Mouse (Mus musculus): ENCODE data around the gene Tdrkh. TPM values are rescaled to one million over a fixed set of nuclear protein-coding genes. Genes with fewer than 3 reads are reported as not detected.

Tdrkh gene
- polyA plus RNA-seq, 1 experiment from 2014 or later: 55.5 TPM

- no peak overlapping the region for H3K4me3 ChIP-seq
- no peaks in the 10 kb centered on the region for H3K36me3 ChIP-seq
- WGBS: 87% methylated on average over 2 of the region's 2 CpGs
- H3K27me3 ChIP-seq (replicated peaks): peaks cover 2% of the 10 kb centered on the region; the same call in 1 of the 2 replicates
- H3K27ac ChIP-seq: no peak overlapping the region
- H3K9me3 ChIP-seq: no peaks in the 10 kb centered on the region
- no peak for ATAC-seq (ENCODE audit: low FRiP score, low read depth)
- no peak overlapping the region for H3K9ac ChIP-seq
- H3K4me1 ChIP-seq: no peaks in the 10 kb centered on the region
- H3K4me2 ChIP-seq (replicated peaks): no peak overlapping the region
Measured at GRCm38 (mm10) chr3:94392128-94392527, 20.9 kb upstream of the Tdrkh start.

DNA sequence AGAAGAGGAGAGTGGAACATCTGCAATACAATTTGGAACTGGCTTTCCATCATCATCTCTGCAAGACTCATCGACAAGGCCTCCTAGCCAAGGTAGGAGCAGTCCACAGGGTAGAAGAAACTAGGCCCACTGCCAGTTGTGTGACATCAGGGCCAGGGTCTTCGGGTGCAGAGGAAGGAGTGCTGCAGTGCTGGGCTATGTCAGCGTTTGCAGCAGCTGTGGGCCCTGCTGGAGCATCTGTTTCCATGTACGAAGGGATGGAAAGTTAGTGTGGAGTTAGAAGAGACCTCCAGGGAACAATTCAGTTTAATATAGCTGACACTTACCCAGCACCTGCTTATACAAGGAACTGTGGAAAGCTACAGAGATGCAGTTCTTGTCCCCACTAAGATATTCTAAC, 20.0 kb upstream of the Tdrkh start:
- Histone ChIP-seq H3K27ac (no peak overlapping the region), H3K27me3 (replicated peaks) (peaks cover 5% of the 10 kb centered on the region; the same call in 1 of the 2 replicates), H3K4me2 (replicated peaks) (no peak overlapping the region), H3K9ac (no peak overlapping the region), H3K36me3 (no peaks in the 10 kb centered on the region), H3K4me1 (no peaks in the 10 kb centered on the region), H3K4me3 (no peak overlapping the region), H3K9me3 (no peaks in the 10 kb centered on the region)
- WGBS: 75% methylated on average over 4 of the region's 4 CpGs
- no peak for ATAC-seq (ENCODE audit: low FRiP score, low read depth)

DNA sequence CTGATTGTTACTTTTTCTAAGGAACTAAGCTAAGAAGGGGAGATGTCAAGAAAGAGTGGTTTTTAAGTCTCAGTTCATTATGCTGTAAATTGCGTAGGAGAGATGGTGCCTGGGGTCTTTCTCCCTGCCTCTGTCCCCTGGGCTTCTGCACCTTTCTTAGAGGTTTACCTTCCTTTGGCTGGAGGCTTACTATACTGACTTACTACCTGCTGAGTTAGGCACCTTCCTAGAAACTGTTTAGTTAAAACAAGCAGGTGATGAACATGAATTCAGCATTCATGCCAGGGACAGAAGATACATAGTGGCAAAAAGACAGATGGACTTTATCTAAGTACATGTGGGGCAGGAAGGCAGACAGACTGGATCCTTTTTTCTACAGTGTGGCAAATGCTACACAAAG, 16.7 kb upstream of the Tdrkh start:
- H3K9me3 ChIP-seq: no peaks in the 10 kb centered on the region
- H3K27me3 ChIP-seq (replicated peaks): peaks cover 5% of the 10 kb centered on the region; the same call in 1 of the 2 replicates
- H3K4me3 ChIP-seq: no peak overlapping the region
- H3K36me3 ChIP-seq: no peaks in the 10 kb centered on the region
- 80% methylated on average over 1 of the region's 1 CpGs for WGBS
- ATAC-seq (ENCODE audit: low FRiP score, low read depth): no peak
- H3K4me2 ChIP-seq (replicated peaks): no peak overlapping the region
- H3K4me1 ChIP-seq: peaks cover 17% of the 10 kb centered on the region
- H3K9ac ChIP-seq: no peak overlapping the region
- no peak overlapping the region for H3K27ac ChIP-seq

DNA sequence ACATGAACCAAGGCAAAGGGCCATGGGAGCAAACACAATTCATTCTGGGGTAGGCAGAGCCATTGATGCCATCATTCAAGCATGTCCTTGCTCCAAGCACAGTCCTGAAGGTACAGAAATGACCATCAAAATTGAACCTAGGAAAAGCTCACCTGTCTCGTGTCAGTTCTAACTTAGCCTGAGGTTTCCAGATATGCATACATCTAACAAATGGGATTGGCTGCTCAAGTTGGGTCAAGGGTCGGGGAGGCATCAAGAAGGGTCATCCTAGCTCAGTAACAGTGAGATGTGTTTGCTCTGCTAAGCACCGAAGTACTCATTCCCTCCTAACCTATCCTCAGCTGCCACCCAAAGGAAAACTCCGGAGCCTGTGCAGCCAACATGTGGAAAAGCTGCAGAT, 16.2 kb upstream of the Tdrkh start:
- H3K9me3 ChIP-seq: no peaks in the 10 kb centered on the region
- ATAC-seq (ENCODE audit: low FRiP score, low read depth): no peak
- no peak overlapping the region for H3K9ac ChIP-seq
- no peak overlapping the region for H3K4me2 ChIP-seq (replicated peaks)
- no peaks in the 10 kb centered on the region for H3K36me3 ChIP-seq
- H3K27me3 ChIP-seq (replicated peaks): peaks cover 8% of the 10 kb centered on the region; the same call in 1 of the 2 replicates
- WGBS: 89% methylated on average over 4 of the region's 4 CpGs
- H3K4me3 ChIP-seq: no peak overlapping the region
- H3K27ac ChIP-seq: no peak overlapping the region
- peaks cover 17% of the 10 kb centered on the region for H3K4me1 ChIP-seq

- no peaks in the 10 kb centered on the region for H3K36me3 ChIP-seq
- peak within 1 kb of the TSS; percentile 31 for H3K4me3 ChIP-seq
- H3K27ac ChIP-seq: no peak within 1 kb of the TSS
- H3K9me3 ChIP-seq: no peaks in the 10 kb centered on the region
- no peak for ATAC-seq (ENCODE audit: low FRiP score, low read depth)
- peak within 1 kb of the TSS; percentile 45; the same call in 1 of the 2 replicates for H3K9ac ChIP-seq
- peaks cover 17% of the 10 kb centered on the region for H3K4me1 ChIP-seq
- 75% methylated on average over 6 of the region's 6 CpGs for WGBS
- peaks cover 8% of the 10 kb centered on the region; the same call in 1 of the 2 replicates for H3K27me3 ChIP-seq (replicated peaks)
- peak within 1 kb of the TSS; percentile 71 for H3K4me2 ChIP-seq (replicated peaks)
Measured at GRCm38 (mm10) chr3:94398217-94398616, 14.9 kb upstream of the Tdrkh start, which contains the start of gene Lingo4. Gene Lingo4 (plus strand): TSS chr3:94398517.

DNA sequence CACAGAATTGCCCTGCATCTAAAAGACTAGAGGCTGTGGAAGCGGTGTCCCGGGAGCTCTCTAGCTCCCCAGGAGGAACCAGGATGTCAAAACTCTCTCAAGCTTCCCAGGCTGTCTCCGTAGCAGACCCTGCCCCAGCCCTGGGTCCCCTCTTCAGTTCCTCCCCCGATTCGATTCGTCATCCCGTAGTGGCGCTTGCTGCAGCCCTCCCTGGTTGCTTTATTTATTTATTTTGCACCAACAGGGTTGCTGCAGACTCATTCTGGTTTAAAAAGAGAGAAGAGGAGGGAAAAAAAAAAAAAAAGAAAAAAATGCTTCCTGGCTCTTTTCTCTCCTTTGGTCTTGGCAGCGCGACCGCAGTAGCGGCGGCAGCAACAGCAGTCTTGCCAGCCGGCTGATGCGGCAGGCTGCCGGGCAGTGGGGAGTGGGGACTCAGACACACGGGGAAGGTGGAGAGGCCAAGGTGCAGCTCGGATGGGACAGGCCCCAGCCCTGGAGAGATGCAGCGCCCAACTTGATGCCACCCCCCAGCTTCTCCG, 14.1 kb upstream of the Tdrkh start:
- WGBS: 1% methylated on average over 20 of the region's 20 CpGs
- H3K9me3 ChIP-seq: no peaks in the 10 kb centered on the region
- no peaks in the 10 kb centered on the region for H3K36me3 ChIP-seq
- no peak; the same call in none of the 2 replicates for ATAC-seq (ENCODE audit: low FRiP score, low read depth)
- H3K9ac ChIP-seq: peak overlapping the region; percentile 45; the same call in 1 of the 2 replicates
- H3K4me2 ChIP-seq (replicated peaks): peak overlapping the region; percentile 71
- peaks cover 17% of the 10 kb centered on the region for H3K4me1 ChIP-seq
- no peak overlapping the region for H3K27ac ChIP-seq
- H3K27me3 ChIP-seq (replicated peaks): peaks cover 8% of the 10 kb centered on the region; the same call in 1 of the 2 replicates
- peak overlapping the region; percentile 31 for H3K4me3 ChIP-seq

DNA sequence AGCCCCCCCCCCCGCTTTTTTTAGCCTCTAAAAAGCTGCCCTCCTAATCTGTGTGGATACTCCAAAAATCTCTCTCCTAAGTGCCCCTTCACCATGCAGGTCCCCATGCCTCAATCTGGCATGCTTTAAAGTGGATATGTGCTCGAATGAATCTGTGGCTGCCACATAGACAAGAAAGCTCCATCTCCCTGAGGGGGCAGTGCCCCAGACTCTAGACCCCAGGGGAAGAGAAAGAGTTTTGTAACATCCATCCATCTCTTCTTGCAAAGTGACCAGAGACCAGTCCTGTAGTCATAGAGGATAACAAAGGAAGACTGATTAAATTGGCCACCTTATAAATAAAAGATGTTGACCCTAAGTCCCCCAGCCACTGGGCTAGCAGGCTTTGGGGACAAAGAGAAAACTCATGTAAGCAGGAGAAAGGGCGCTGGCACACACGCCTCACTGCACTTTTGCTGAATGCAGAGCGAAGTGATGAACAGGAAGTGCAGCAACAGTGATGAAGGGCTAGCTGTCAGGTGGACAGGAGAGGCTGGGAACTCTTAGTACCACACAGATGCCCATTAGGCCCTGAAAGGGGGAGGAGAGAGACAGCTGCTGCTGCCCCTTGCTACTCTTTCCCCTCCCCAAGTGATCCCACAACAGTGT, 13.3 kb upstream of the Tdrkh start:
- peak overlapping the region; percentile 71 for H3K4me2 ChIP-seq (replicated peaks)
- no peak overlapping the region for H3K27ac ChIP-seq
- peak overlapping the region; percentile 45; the same call in 1 of the 2 replicates for H3K9ac ChIP-seq
- H3K4me1 ChIP-seq: peaks cover 24% of the 10 kb centered on the region
- ATAC-seq (ENCODE audit: low FRiP score, low read depth): peak; percentile 17; the same call in 1 of the 2 replicates
- H3K27me3 ChIP-seq (replicated peaks): peaks cover 8% of the 10 kb centered on the region; the same call in 1 of the 2 replicates
- H3K9me3 ChIP-seq: no peaks in the 10 kb centered on the region
- 18% methylated on average over 5 of the region's 5 CpGs for WGBS
- H3K4me3 ChIP-seq: no peak overlapping the region
- no peaks in the 10 kb centered on the region for H3K36me3 ChIP-seq

DNA sequence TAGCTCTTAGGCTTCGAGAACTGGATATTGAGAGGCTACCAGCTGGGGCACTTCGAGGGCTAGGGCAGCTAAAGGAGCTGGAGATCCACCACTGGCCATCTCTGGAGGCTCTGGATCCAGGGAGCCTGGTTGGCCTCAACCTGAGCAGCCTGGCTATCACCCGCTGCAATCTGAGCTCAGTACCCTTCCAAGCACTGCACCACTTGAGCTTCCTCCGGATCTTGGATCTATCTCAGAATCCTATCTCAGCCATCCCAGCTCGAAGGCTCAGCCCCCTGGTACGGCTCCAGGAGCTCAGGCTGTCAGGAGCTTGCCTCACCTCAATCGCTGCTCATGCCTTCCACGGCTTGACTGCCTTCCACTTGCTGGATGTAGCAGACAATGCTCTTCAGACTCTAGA, 10.6 kb upstream of the Tdrkh start:
- peaks cover 25% of the 10 kb centered on the region for H3K4me1 ChIP-seq
- no peak for ATAC-seq (ENCODE audit: low FRiP score, low read depth)
- no peaks in the 10 kb centered on the region for H3K9me3 ChIP-seq
- peaks cover 2% of the 10 kb centered on the region; the same call in 1 of the 2 replicates for H3K27me3 ChIP-seq (replicated peaks)
- WGBS: 80% methylated on average over 8 of the region's 8 CpGs
- H3K27ac ChIP-seq: no peak overlapping the region
- H3K36me3 ChIP-seq: no peaks in the 10 kb centered on the region
- no peak overlapping the region for H3K4me2 ChIP-seq (replicated peaks)
- no peak overlapping the region for H3K9ac ChIP-seq
- H3K4me3 ChIP-seq: no peak overlapping the region

GRCm38 (mm10) chr3:94404366-94405054, 8.6 kb upstream of the Tdrkh start:
- H3K27ac ChIP-seq: no peak overlapping the region
- H3K4me2 ChIP-seq (replicated peaks): no peak overlapping the region
- no peak for ATAC-seq (ENCODE audit: low FRiP score, low read depth)
- peaks cover 17% of the 10 kb centered on the region for H3K4me1 ChIP-seq
- no peak overlapping the region for H3K4me3 ChIP-seq
- H3K36me3 ChIP-seq: no peaks in the 10 kb centered on the region
- H3K27me3 ChIP-seq (replicated peaks): peaks cover 2% of the 10 kb centered on the region; the same call in 1 of the 2 replicates
- WGBS: 23% methylated on average over 7 of the region's 7 CpGs
- H3K9me3 ChIP-seq: no peaks in the 10 kb centered on the region
- H3K9ac ChIP-seq: 0 out of 2 replicates have a peak overlapping the region, but pooled peaks have one; percentile 35

- Histone ChIP-seq H3K4me2 (replicated peaks) (no peak overlapping the region), H3K27me3 (replicated peaks) (peaks cover 2% of the 10 kb centered on the region; the same call in 1 of the 2 replicates), H3K36me3 (no peaks in the 10 kb centered on the region), H3K27ac (no peak overlapping the region), H3K9ac (no peak overlapping the region), H3K4me1 (peaks cover 9% of the 10 kb centered on the region; the same call in 1 of the 2 replicates), H3K9me3 (no peaks in the 10 kb centered on the region), H3K4me3 (no peak overlapping the region)
- WGBS: 78% methylated on average over 4 of the region's 4 CpGs
- ATAC-seq (ENCODE audit: low FRiP score, low read depth): no peak
Measured at GRCm38 (mm10) chr3:94405561-94405960, 7.5 kb upstream of the Tdrkh start.

DNA sequence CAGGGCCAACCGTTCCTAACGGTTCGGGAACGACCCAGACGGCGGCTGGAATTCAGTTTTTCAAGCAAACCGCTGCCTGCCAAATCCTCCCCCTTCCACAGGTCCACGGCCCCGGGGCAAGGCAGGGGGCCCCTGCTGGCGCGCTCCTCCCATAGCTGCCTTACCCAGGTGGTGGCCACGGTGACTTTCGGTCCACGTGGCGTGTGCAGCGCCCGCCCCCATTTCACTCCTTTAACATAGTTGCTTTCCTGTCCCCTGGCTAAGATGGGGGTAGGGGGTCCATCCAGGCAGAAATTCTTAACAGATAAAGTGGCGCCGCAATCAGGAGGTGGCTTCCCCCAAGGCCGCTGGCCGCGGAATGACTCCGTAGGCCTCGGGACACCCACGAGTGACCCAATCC, 543 bp upstream of the Tdrkh start:
- peak overlapping the region; percentile 51 for H3K4me3 ChIP-seq

DNA sequence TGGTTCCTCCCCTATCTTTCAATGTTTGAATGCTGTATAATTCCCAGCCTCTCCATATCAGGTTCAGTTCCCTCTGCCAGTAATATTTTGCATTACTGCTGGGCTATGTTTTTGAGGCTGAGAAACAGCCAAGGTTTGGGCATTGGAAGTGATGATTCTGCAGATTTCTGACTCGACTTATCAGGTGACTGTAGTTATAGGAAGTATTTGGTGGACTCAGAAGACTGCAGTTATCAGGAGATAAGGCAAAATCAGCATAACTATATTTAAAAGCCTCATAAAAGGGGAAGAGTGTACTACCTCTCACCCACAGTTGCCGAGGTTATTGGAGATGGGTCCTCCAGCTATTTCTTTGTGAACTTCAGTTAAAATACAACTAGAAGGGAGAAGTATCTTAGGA, 17.9 kb downstream of the Tdrkh start:
- no peak for ATAC-seq (ENCODE audit: low FRiP score, low read depth)
- Histone ChIP-seq H3K27ac (no peak overlapping the region), H3K4me2 (replicated peaks) (no peak overlapping the region), H3K9me3 (no peaks in the 10 kb centered on the region), H3K27me3 (replicated peaks) (no peaks in the 10 kb centered on the region), H3K4me1 (no peaks in the 10 kb centered on the region), H3K4me3 (no peak overlapping the region), H3K36me3 (peaks cover 15% of the 10 kb centered on the region; the same call in 1 of the 2 replicates), H3K9ac (no peak overlapping the region)
- 88% methylated on average over 2 of the region's 2 CpGs for WGBS

More for the DNA sequence above, 543 bp upstream of the Tdrkh start:
- 8% methylated on average over 25 of the region's 25 CpGs for WGBS
- Histone ChIP-seq H3K9me3 (no peaks in the 10 kb centered on the region), H3K4me1 (peaks cover 5% of the 10 kb centered on the region), H3K27ac (no peak overlapping the region), H3K4me2 (replicated peaks) (peak overlapping the region; percentile 91), H3K27me3 (replicated peaks) (no peaks in the 10 kb centered on the region), H3K9ac (peak overlapping the region; percentile 57), H3K36me3 (no peaks in the 10 kb centered on the region)
- ATAC-seq (ENCODE audit: low FRiP score, low read depth): peak; percentile 70
